Mouse (Mus musculus) megakaryocyte, embryonic 14.5 days (primary cell): ENCODE measurements around the gene Kcna10. TPM values are rescaled to one million over a fixed set of nuclear protein-coding genes. Genes with fewer than 3 reads are reported as not detected.

Source experiments
- H3K27me3 ChIP-seq: replicated peaks from 2 replicates; pipeline ENCODE3; 2012; ENCODE audit warnings: inconsistent platforms
- H3K36me3 ChIP-seq: replicated peaks from 2 replicates; pipeline ENCODE3; 2012; ENCODE audit warnings: low read length, inconsistent platforms, mixed read lengths
- H3K4me1 ChIP-seq: 2 replicates; pipeline ENCODE4 v1.6.1; 2012; ENCODE audit warnings: inconsistent platforms
- H3K4me3 ChIP-seq: replicated peaks from 2 replicates; pipeline ENCODE3; 2012; ENCODE audit warnings: moderate library complexity, mild to moderate bottlenecking, inconsistent platforms
- H3K9me3 ChIP-seq: 2 replicates; pipeline ENCODE4 v1.6.1; 2012; ENCODE audit warnings: inconsistent platforms
- FLI1 ChIP-seq: IDR thresholded peaks from 2 replicates; pipeline ENCODE4 v1.6.1; 2012; ENCODE audit warnings: low read length, inconsistent platforms, mixed read lengths
- GATA1 ChIP-seq: IDR thresholded peaks from 3 replicates; pipeline ENCODE4 v1.6.1; 2012; ENCODE audit warnings: mixed read lengths, low read length, inconsistent platforms, borderline replicate concordance
- polyA plus RNA-seq: library from polyadenylated mRNA; stranded (reverse); fragments of >175 nt; gene quantifications from 2 replicates; pipeline ENCODE4 v1.2.3, GENCODE M21; 2012; ENCODE audit warnings: low replicate concordance; ENCODE audit not compliant: insufficient read depth

Gene Kcna10
- polyA plus RNA-seq, 1 experiment = not detected

- TF ChIP-seq GATA1 = no peak
- no peak for TF ChIP-seq FLI1
- no peaks in the 10 kb centered on the region for H3K36me3 ChIP-seq
- H3K27me3 ChIP-seq = peaks cover 29% of the 10 kb centered on the region
- H3K4me1 ChIP-seq = no peaks in the 10 kb centered on the region
- no peak overlapping the region for H3K4me3 ChIP-seq
- H3K9me3 ChIP-seq = no peaks in the 10 kb centered on the region
Measured at GRCm38 (mm10) chr3:107218572-107218971, 35.7 kb downstream of the Kcna10 start.

GRCm38 (mm10) chr3:107221608-107222007, 38.8 kb downstream of the Kcna10 start, which contains the start of gene Cym:
Cym (minus strand) TSS chr3:107221732.
- Histone ChIP-seq H3K27me3 (peaks cover 22% of the 10 kb centered on the region), H3K4me1 (no peaks in the 10 kb centered on the region), H3K4me3 (no peak within 1 kb of the TSS), H3K36me3 (no peaks in the 10 kb centered on the region), H3K9me3 (peaks cover 11% of the 10 kb centered on the region)
- no peak for TF ChIP-seq GATA1
- no peak for TF ChIP-seq FLI1

GRCm38 (mm10) chr3:107223230-107223629, 40.4 kb downstream of the Kcna10 start:
- H3K27me3 ChIP-seq = peaks cover 20% of the 10 kb centered on the region
- H3K4me1 ChIP-seq = no peaks in the 10 kb centered on the region
- H3K4me3 ChIP-seq = no peak overlapping the region
- TF ChIP-seq GATA1 (no peak), FLI1 (no peak)
- peaks cover 11% of the 10 kb centered on the region for H3K9me3 ChIP-seq
- no peaks in the 10 kb centered on the region for H3K36me3 ChIP-seq

- Histone ChIP-seq H3K4me1 (no peaks in the 10 kb centered on the region), H3K9me3 (peaks cover 11% of the 10 kb centered on the region), H3K4me3 (no peak overlapping the region), H3K36me3 (no peaks in the 10 kb centered on the region), H3K27me3 (peaks cover 22% of the 10 kb centered on the region)
- TF ChIP-seq FLI1 (no peak), GATA1 (no peak)
Measured at GRCm38 (mm10) chr3:107225820-107226219, 43.0 kb downstream of the Kcna10 start.

GRCm38 (mm10) chr3:107229221-107229620, 46.4 kb downstream of the Kcna10 start:
- Histone ChIP-seq H3K4me3 (no peak overlapping the region), H3K27me3 (peaks cover 22% of the 10 kb centered on the region), H3K36me3 (no peaks in the 10 kb centered on the region), H3K4me1 (peaks cover 19% of the 10 kb centered on the region), H3K9me3 (peaks cover 8% of the 10 kb centered on the region)
- TF ChIP-seq GATA1 = no peak

GRCm38 (mm10) chr3:107229822-107230221, 47.0 kb downstream of the Kcna10 start:
- peaks cover 2% of the 10 kb centered on the region for H3K9me3 ChIP-seq
- no peak overlapping the region for H3K4me3 ChIP-seq
- no peaks in the 10 kb centered on the region for H3K36me3 ChIP-seq
- peaks cover 19% of the 10 kb centered on the region for H3K4me1 ChIP-seq
- TF ChIP-seq GATA1 (no peak), FLI1 (no peak)
- peaks cover 21% of the 10 kb centered on the region for H3K27me3 ChIP-seq

GRCm38 (mm10) chr3:107230527-107230926, 47.7 kb downstream of the Kcna10 start, which contains the start of gene A630076J17Rik:
A630076J17Rik (plus strand) TSS chr3:107230614.
- Histone ChIP-seq H3K27me3 (peaks cover 25% of the 10 kb centered on the region), H3K36me3 (no peaks in the 10 kb centered on the region), H3K4me1 (peaks cover 19% of the 10 kb centered on the region), H3K9me3 (no peaks in the 10 kb centered on the region), H3K4me3 (no peak within 1 kb of the TSS)
- TF ChIP-seq GATA1 (no peak), FLI1 (no peak)

- Histone ChIP-seq H3K27me3 (peaks cover 27% of the 10 kb centered on the region), H3K9me3 (no peaks in the 10 kb centered on the region), H3K4me1 (peaks cover 19% of the 10 kb centered on the region), H3K4me3 (no peak overlapping the region), H3K36me3 (no peaks in the 10 kb centered on the region)
- TF ChIP-seq FLI1 = no peak
- no peak for TF ChIP-seq GATA1
Measured at GRCm38 (mm10) chr3:107231202-107231601, 48.3 kb downstream of the Kcna10 start.

GRCm38 (mm10) chr3:107233351-107233813, 50.5 kb downstream of the Kcna10 start:
- TF ChIP-seq GATA1 = no peak
- TF ChIP-seq FLI1 = no peak
- H3K4me3 ChIP-seq = peak overlapping the region; percentile 82
- peaks cover 35% of the 10 kb centered on the region for H3K27me3 ChIP-seq
- no peaks in the 10 kb centered on the region for H3K9me3 ChIP-seq
- H3K36me3 ChIP-seq = no peaks in the 10 kb centered on the region
- H3K4me1 ChIP-seq = peaks cover 23% of the 10 kb centered on the region

- H3K27me3 ChIP-seq = peaks cover 35% of the 10 kb centered on the region
Measured at GRCm38 (mm10) chr3:107233945-107234344, 51.1 kb downstream of the Kcna10 start.

GRCm38 (mm10) chr3:107238051-107238450, 55.2 kb downstream of the Kcna10 start:
- Histone ChIP-seq H3K9me3 (no peaks in the 10 kb centered on the region), H3K4me1 (peaks cover 12% of the 10 kb centered on the region), H3K27me3 (peaks cover 42% of the 10 kb centered on the region), H3K4me3 (no peak overlapping the region), H3K36me3 (no peaks in the 10 kb centered on the region)
- TF ChIP-seq FLI1 = no peak
- no peak for TF ChIP-seq GATA1

More at GRCm38 (mm10) chr3:107233945-107234344, 51.1 kb downstream of the Kcna10 start:
- H3K4me3 ChIP-seq = no peak overlapping the region
- H3K4me1 ChIP-seq = peaks cover 23% of the 10 kb centered on the region
- TF ChIP-seq FLI1 = no peak
- TF ChIP-seq GATA1 = no peak
- H3K36me3 ChIP-seq = no peaks in the 10 kb centered on the region
- H3K9me3 ChIP-seq = no peaks in the 10 kb centered on the region
